Comparison of ENCODE assay signal across 8 mouse cellular contexts in the genomic region with DNA sequence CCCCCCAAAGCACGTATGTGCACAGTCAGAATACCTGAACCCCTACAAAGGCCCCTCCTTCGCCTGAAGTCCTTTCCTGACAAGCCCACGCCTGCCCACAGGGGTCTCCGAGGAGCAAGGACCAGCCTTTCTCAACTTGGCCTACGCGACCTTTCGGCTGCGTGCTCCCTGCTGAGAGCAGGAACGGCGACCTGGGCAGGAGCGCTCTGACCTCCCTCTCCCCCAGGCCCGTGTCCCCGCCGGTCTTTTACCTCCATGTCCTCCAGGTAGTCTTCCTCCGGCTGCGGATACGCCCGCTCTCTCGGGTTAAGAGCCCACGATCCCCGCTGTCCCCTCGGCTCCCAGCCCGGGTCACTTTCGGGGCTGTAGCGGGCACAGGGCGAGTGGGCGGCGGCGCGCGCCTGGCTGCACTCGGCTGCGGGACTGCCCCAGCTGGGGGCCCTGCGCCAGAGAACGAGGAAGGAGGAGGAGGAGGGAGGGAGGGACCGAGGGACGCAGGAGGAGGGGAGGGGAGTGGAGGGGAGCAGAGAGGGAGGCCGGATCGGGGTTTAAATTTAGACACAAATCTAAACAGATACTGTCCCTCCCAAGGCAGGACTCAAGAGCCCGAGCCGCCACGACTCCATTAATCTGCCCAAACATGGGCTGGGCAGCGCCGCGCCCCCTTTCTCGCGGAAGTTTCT. TPM values are rescaled to one million over a fixed set of nuclear protein-coding genes. Genes with fewer than 3 reads are reported as not detected.
DNase-seq lines count a peak whose midpoint lies in the region; ATAC-seq and TF ChIP-seq lines count a peak whose summit lies in the region.

No protein-coding gene starts in this region.

- H3K27ac ChIP-seq in bone marrow, adult 2 months (ENCODE audit: control insufficient read depth, insufficient read depth, low read depth, low read length, poor library complexity), result peak overlapping the region; percentile 99
- H3K27ac ChIP-seq in forebrain, embryonic 15.5 days (replicated peaks), result no peak overlapping the region
- peak overlapping the region; percentile 84 for H3K27ac ChIP-seq in hindbrain, embryonic 10.5 days
- H3K27ac ChIP-seq in limb, embryonic 14.5 days (replicated peaks; ENCODE audit: low read depth, low read length), result no peak overlapping the region
- H3K27ac ChIP-seq in midbrain, embryonic 14.5 days (replicated peaks; ENCODE audit: low read depth, low read length), result no peak overlapping the region
- H3K27ac ChIP-seq in stomach, postnatal 0 days (replicated peaks), result peak overlapping the region; percentile 86

- H3K36me3 ChIP-seq in forebrain, embryonic 15.5 days, result no peaks in the 10 kb centered on the region
- no peaks in the 10 kb centered on the region for H3K36me3 ChIP-seq in hindbrain, embryonic 10.5 days
- no peaks in the 10 kb centered on the region for H3K36me3 ChIP-seq in limb, embryonic 14.5 days (ENCODE audit: control insufficient read depth, insufficient read depth, low read length)
- H3K36me3 ChIP-seq in midbrain, embryonic 14.5 days (ENCODE audit: control insufficient read depth, insufficient read depth, low read length), result no peaks in the 10 kb centered on the region
- H3K36me3 ChIP-seq in stomach, postnatal 0 days (ENCODE audit: control insufficient read depth, insufficient read depth, low read length), result no peaks in the 10 kb centered on the region

- peak overlapping the region; percentile 98 for H3K4me3 ChIP-seq in bone marrow, adult 2 months (replicated peaks; ENCODE audit: control insufficient read depth, low read depth, low read length)
- peak overlapping the region; percentile 60 for H3K4me3 ChIP-seq in forebrain, embryonic 15.5 days
- peak overlapping the region; percentile 71 for H3K4me3 ChIP-seq in hindbrain, embryonic 10.5 days
- peak overlapping the region; percentile 66 for H3K4me3 ChIP-seq in limb, embryonic 14.5 days (replicated peaks; ENCODE audit: low read length)
- peak overlapping the region; percentile 55 for H3K4me3 ChIP-seq in midbrain, embryonic 14.5 days (replicated peaks; ENCODE audit: low read depth, low read length)
- peak overlapping the region; percentile 78 for H3K4me3 ChIP-seq in stomach, postnatal 0 days (ENCODE audit: low read depth, low read length)

- DNase-seq in hindbrain, embryonic 10.5 days (ENCODE audit: low spot score), result peak; percentile 60
- peak; percentile 58 for DNase-seq in limb, embryonic 14.5 days (ENCODE audit: low spot score)
- peak; percentile 53 for DNase-seq in midbrain, embryonic 14.5 days
- DNase-seq in stomach, postnatal 0 days (ENCODE audit: low spot score), result peak; percentile 51
- DNase-seq in frontal cortex, postnatal 25 days (ENCODE audit: low spot score in 2 of 2), result no peak

- WGBS in bone marrow, adult 2 months, result under 1% methylated on average over 47 of the region's 47 CpGs
- WGBS in forebrain, embryonic 15.5 days, result under 1% methylated on average over 47 of the region's 47 CpGs
- WGBS in hindbrain, embryonic 10.5 days, result under 1% methylated on average over 46 of the region's 47 CpGs
- 1% methylated on average over 44 of the region's 47 CpGs for WGBS in limb, embryonic 14.5 days
- under 1% methylated on average over 47 of the region's 47 CpGs for WGBS in midbrain, embryonic 14.5 days
- WGBS in stomach, postnatal 0 days, result under 1% methylated on average over 46 of the region's 47 CpGs

- H3K4me1 ChIP-seq in bone marrow, adult 2 months (ENCODE audit: control insufficient read depth, insufficient read depth, low read length), result peaks cover 6% of the 10 kb centered on the region
- peaks cover 16% of the 10 kb centered on the region for H3K4me1 ChIP-seq in forebrain, embryonic 15.5 days
- H3K4me1 ChIP-seq in hindbrain, embryonic 10.5 days (replicated peaks), result peaks cover 25% of the 10 kb centered on the region
- peaks cover 7% of the 10 kb centered on the region for H3K4me1 ChIP-seq in limb, embryonic 14.5 days (ENCODE audit: control insufficient read depth, insufficient read depth, low read length)
- H3K4me1 ChIP-seq in midbrain, embryonic 14.5 days (ENCODE audit: control insufficient read depth, insufficient read depth, low read length), result 0 out of 2 replicates have a peak, but pooled peaks cover 10% of the 10 kb centered on the region
- peaks cover 1% of the 10 kb centered on the region; the same call in 1 of the 2 replicates for H3K4me1 ChIP-seq in stomach, postnatal 0 days (replicated peaks; ENCODE audit: control insufficient read depth, insufficient read depth)

- peak; percentile 72; the same call in 1 of the 2 replicates for TF ChIP-seq POLR2A in bone marrow, adult 2 months (IDR thresholded peaks at IDR 0.05; ENCODE audit: borderline replicate concordance, control insufficient read depth, low read depth, low read length)
- TF ChIP-seq POLR2A in limb, embryonic 14.5 days (IDR thresholded peaks at IDR 0.05; ENCODE audit: borderline replicate concordance, extremely low read depth, insufficient read depth, insufficient read length), result 0 out of 2 replicates have a peak, but pooled peaks have one; percentile 30

- no peak for TF ChIP-seq EP300 in stomach, postnatal 0 days (optimal IDR thresholded peaks at IDR 0.05)

- no peak for TF ChIP-seq CTCF in bone marrow, adult 2 months (IDR thresholded peaks at IDR 0.05; ENCODE audit: control insufficient read depth, insufficient read depth, low read length)
- peak; percentile 18; the same call in 1 of the 2 replicates for TF ChIP-seq CTCF in stomach, postnatal 0 days (IDR thresholded peaks at IDR 0.05; ENCODE audit: low read depth)

- peak; percentile 22 for ATAC-seq in CD4-positive, CD25-positive, alpha-beta regulatory T cell, adult 4 months
- ATAC-seq in forebrain, embryonic 15.5 days (replicated peaks), result peak; percentile 53
- ATAC-seq in limb, embryonic 14.5 days (ENCODE audit: low FRiP score, low read depth), result peak; percentile 82
- ATAC-seq in midbrain, embryonic 14.5 days (ENCODE audit: low FRiP score, low TSS enrichment), result peak; percentile 55
- peak; percentile 78 for ATAC-seq in stomach, postnatal 0 days (ENCODE audit: low FRiP score, low TSS enrichment)

- H3K9me3 ChIP-seq in forebrain, embryonic 15.5 days, result no peaks in the 10 kb centered on the region
- H3K9me3 ChIP-seq in hindbrain, embryonic 10.5 days, result no peaks in the 10 kb centered on the region
- no peaks in the 10 kb centered on the region for H3K9me3 ChIP-seq in limb, embryonic 14.5 days (ENCODE audit: control insufficient read depth, low read length)
- H3K9me3 ChIP-seq in midbrain, embryonic 14.5 days (ENCODE audit: control insufficient read depth, low read length), result no peaks in the 10 kb centered on the region
- no peaks in the 10 kb centered on the region for H3K9me3 ChIP-seq in stomach, postnatal 0 days (ENCODE audit: control insufficient read depth, low read length)

- H3K4me2 ChIP-seq in forebrain, embryonic 15.5 days (replicated peaks), result peak overlapping the region; percentile 100
- H3K4me2 ChIP-seq in limb, embryonic 14.5 days (replicated peaks; ENCODE audit: low read depth, low read length, severe bottlenecking), result peak overlapping the region; percentile 83
- peak overlapping the region; percentile 99 for H3K4me2 ChIP-seq in midbrain, embryonic 14.5 days (ENCODE audit: low read length)
- H3K4me2 ChIP-seq in stomach, postnatal 0 days (replicated peaks; ENCODE audit: low read depth), result peak overlapping the region; percentile 93

- peaks cover 13% of the 10 kb centered on the region; the same call in 1 of the 2 replicates for H3K27me3 ChIP-seq in forebrain, embryonic 15.5 days
- H3K27me3 ChIP-seq in hindbrain, embryonic 10.5 days (ENCODE audit: insufficient read depth, poor library complexity, severe bottlenecking), result peaks cover 66% of the 10 kb centered on the region
- no peaks in the 10 kb centered on the region for H3K27me3 ChIP-seq in limb, embryonic 14.5 days (ENCODE audit: control insufficient read depth, insufficient read depth, low read length)
- peaks cover 21% of the 10 kb centered on the region for H3K27me3 ChIP-seq in midbrain, embryonic 14.5 days (ENCODE audit: control insufficient read depth, insufficient read depth, low read length)
- no peaks in the 10 kb centered on the region for H3K27me3 ChIP-seq in stomach, postnatal 0 days (ENCODE audit: control insufficient read depth, insufficient read depth, low read length)

- peak overlapping the region; percentile 68 for H3K9ac ChIP-seq in forebrain, embryonic 15.5 days (replicated peaks)
- peak overlapping the region; percentile 68 for H3K9ac ChIP-seq in limb, embryonic 14.5 days (ENCODE audit: low read depth, low read length, severe bottlenecking)
- H3K9ac ChIP-seq in midbrain, embryonic 14.5 days (replicated peaks; ENCODE audit: low read length), result peak overlapping the region; percentile 63
- peak overlapping the region; percentile 87 for H3K9ac ChIP-seq in stomach, postnatal 0 days (ENCODE audit: low read length)

RNA-seq across cellular contexts. Expression of gene Rcsd1, which starts 1.8 kb away (rescaled TPM):
- 100 to 1,000 TPM; 114 to 159 TPM for polyA plus RNA-seq in CD4-positive, CD25-positive, alpha-beta regulatory T cell, adult 4 months (2017; shearing (Covaris generic))
- polyA plus RNA-seq in bone marrow, adult 2 months (2011; ENCODE audit: insufficient read depth, insufficient read length, low replicate concordance, missing spikeins), result 51.6 and 119 TPM in 2 replicates
- polyA plus RNA-seq in forebrain, embryonic 15.5 days (2015; fragmentation: Nextera tagmentation; extraction: Ambion mirVana), result 7.0 and 8.0 TPM in 2 replicates
- 11.2 and 11.4 TPM in 2 replicates for polyA plus RNA-seq in hindbrain, embryonic 10.5 days (2016; fragmentation: Nextera tagmentation; extraction: Ambion mirVana)
- polyA plus RNA-seq in limb, embryonic 14.5 days (2012; rRNA removed), result 16.7 and 17.9 TPM in 2 replicates
- polyA plus RNA-seq in limb, embryonic 14.5 days (2014; fragmentation: Nextera tagmentation; extraction: Ambion mirVana), result 9.5 and 9.6 TPM in 2 replicates
- 2.5 and 4.7 TPM in 2 replicates for polyA plus RNA-seq in midbrain, embryonic 14.5 days (2014; fragmentation: Nextera tagmentation; extraction: Ambion mirVana)
- polyA plus RNA-seq in stomach, postnatal 0 days (2015; fragmentation: Nextera tagmentation; extraction: Ambion mirVana), result 16.1 TPM in 2 replicates

RNA-seq across cellular contexts. Expression of gene Creg1, which starts 55.8 kb away (rescaled TPM):
- polyA plus RNA-seq in CD4-positive, CD25-positive, alpha-beta regulatory T cell, adult 4 months (2017; shearing (Covaris generic)), result 10 to 100 TPM; 17.4 to 25.9 TPM
- polyA plus RNA-seq in bone marrow, adult 2 months (2011; ENCODE audit: insufficient read depth, insufficient read length, low replicate concordance, missing spikeins), result 288 and 312 TPM in 2 replicates
- 18.3 and 19.0 TPM in 2 replicates for polyA plus RNA-seq in forebrain, embryonic 15.5 days (2015; fragmentation: Nextera tagmentation; extraction: Ambion mirVana)
- polyA plus RNA-seq in hindbrain, embryonic 10.5 days (2016; fragmentation: Nextera tagmentation; extraction: Ambion mirVana), result 30.0 and 40.7 TPM in 2 replicates
- polyA plus RNA-seq in limb, embryonic 14.5 days (2012; rRNA removed), result 22.9 and 26.2 TPM in 2 replicates
- 68.4 and 70.1 TPM in 2 replicates for polyA plus RNA-seq in limb, embryonic 14.5 days (2014; fragmentation: Nextera tagmentation; extraction: Ambion mirVana)
- polyA plus RNA-seq in midbrain, embryonic 14.5 days (2014; fragmentation: Nextera tagmentation; extraction: Ambion mirVana), result 24.7 and 31.8 TPM in 2 replicates
- polyA plus RNA-seq in stomach, postnatal 0 days (2015; fragmentation: Nextera tagmentation; extraction: Ambion mirVana), result 139 and 140 TPM in 2 replicates

Comparison
In these comparisons a context has a peak if more than half of its experiments do, and no peak if none do; other contexts are left out.
1. ATAC-seq: peak in every context shown above with its lines; median percentile 82 in limb, embryonic 14.5 days; 78 in stomach, postnatal 0 days; 55 in midbrain, embryonic 14.5 days; 53 in forebrain, embryonic 15.5 days; 22 in CD4-positive, CD25-positive, alpha-beta regulatory T cell, adult 4 months.
2. H3K27ac ChIP-seq: peak in bone marrow, adult 2 months (single experiment), hindbrain, embryonic 10.5 days (single experiment) and stomach, postnatal 0 days (single experiment); none in forebrain, embryonic 15.5 days (single experiment), limb, embryonic 14.5 days (single experiment) and midbrain, embryonic 14.5 days (single experiment).
3. DNase-seq: peak in hindbrain, embryonic 10.5 days (single experiment), limb, embryonic 14.5 days (single experiment), midbrain, embryonic 14.5 days (single experiment) and stomach, postnatal 0 days (single experiment); none in frontal cortex, postnatal 25 days (0 of 2).
4. Peak in every context shown above with its lines, with median percentiles within 50 percentile points of each other: H3K4me3 ChIP-seq, H3K4me2 ChIP-seq and H3K9ac ChIP-seq.